Mouse (Mus musculus): ENCODE data around the gene Rbm47.

Gene Rbm47

DNA sequence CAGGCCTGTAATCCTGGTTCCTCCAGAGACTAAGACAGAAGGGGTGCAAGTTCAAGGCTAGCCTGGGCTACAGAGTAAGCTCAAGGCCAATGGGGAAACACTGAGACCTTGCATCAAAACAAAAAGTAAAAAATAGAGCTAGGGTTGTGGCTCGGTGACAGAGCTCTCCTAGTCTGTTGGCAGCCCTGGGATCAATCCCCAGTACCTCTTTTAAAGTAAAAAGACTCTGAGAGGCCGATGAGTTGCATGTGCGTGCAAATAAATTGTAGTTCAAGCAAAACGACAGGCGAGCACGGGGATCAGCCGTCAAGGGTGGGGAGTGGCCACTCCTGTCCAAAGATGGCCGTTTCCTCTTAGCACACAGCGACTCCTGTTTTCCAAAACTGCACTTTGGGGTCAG is 48.0 kb downstream of the Rbm47 start:
- no peak for DNase-seq (ENCODE audit: low spot score)

DNA sequence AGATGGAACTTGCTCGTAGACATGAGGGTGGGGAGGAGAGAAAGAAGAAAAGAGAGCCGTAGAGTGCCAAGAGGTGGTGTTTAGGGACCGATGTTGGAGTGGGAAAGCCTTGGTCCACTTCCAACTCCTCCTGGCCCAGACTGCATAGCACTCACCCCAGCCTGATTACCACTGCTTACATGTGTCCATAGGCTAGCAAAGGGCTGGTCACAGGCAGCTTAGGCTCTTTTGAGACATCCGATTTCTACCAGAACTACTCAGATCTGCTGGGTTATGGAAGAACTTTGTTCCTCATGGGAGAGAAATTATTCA is 48.9 kb downstream of the Rbm47 start:
- DNase-seq (ENCODE audit: low spot score): no peak

- no peak for DNase-seq (ENCODE audit: low spot score)
Observed at GRCm38 (mm10) chr5:66123295-66124088, 49.4 kb downstream of the Rbm47 start.

GRCm38 (mm10) chr5:66121255-66121654 is 51.7 kb downstream of the Rbm47 start:
- DNase-seq (ENCODE audit: low spot score): no peak

DNA sequence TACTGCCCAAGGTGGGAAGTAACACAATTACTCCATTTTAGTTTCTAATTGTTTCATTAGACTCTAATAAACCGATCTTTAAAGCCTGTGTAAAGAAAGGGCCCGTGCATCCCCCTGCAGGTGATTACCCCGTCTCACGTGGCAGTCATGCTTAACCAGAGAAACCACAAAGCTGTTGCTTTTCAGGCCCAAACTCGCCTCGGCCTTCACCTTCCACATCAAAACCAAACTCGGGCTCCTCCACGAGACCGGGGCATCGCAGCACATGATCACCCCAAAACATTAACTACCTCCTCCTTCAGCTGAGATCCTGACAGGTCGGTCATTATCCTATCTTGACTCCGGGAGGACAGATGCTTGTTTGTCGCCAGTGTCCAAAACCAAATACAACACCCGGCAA is 58.2 kb downstream of the Rbm47 start:
- no peak for DNase-seq (ENCODE audit: low spot score)

GRCm38 (mm10) chr5:66114208-66114607 is 58.7 kb downstream of the Rbm47 start:
- no peak for DNase-seq (ENCODE audit: low spot score)

- no peak for DNase-seq (ENCODE audit: low spot score)
Observed at GRCm38 (mm10) chr5:66112059-66112458, 60.9 kb downstream of the Rbm47 start.

DNA sequence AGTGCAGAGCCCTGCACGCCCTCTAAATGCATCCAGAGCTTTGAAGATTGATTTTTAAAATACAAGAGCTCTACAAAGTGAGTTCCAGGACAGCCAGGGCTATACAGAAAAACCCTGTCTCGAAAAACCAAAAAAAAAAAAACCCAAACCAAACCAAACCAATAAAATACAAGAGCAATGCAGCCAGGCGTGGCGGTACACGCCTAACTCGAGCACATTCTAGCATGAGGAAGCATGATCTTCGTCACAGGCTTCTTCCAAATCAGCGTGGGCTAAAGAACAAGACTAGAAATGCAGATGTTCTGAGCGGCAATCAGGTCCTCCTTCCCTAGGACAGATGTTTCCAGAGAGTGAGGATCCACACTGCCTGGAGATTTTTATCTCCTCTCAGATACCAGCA is 66.5 kb downstream of the Rbm47 start:
- DNase-seq (ENCODE audit: low spot score): no peak

DNA sequence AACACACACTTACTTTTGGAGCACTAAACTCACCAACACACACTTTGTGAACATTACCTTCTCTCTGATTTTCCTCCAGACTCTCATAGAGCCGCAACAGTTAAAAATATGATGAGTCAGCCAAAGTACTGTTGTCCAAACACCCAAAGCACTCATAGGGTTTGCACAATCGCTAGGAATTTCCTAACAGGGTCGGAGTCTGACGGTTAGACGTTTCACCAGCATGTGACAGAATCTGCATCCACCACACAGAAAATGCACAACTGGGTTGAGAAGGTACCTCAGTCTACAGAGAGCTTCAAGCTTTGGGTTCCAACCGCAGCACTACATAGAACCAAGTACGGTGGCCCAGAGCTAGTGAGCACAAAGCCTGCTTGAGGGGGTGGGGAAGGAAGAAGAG is 67.0 kb downstream of the Rbm47 start:
- DNase-seq (ENCODE audit: low spot score): no peak

DNA sequence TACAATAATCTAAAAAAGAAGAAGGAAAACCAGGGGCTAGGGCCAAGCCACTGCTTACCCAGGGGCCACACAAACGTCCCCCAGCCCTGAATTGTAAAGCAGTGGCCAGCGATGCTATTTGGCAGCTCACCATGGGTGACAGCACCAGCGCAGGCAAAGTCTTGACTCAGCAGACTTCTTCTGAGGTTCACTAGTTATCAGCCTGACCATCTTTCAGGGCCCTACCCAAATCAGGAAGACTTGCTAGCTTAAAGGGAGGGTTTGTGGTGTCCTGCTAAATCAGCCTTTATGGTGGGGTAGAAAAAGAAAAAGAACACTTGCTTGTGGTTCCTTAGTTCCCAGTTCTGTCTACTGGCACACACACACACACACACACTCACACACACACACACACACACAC is 67.6 kb downstream of the Rbm47 start:
- no peak for DNase-seq (ENCODE audit: low spot score)

DNA sequence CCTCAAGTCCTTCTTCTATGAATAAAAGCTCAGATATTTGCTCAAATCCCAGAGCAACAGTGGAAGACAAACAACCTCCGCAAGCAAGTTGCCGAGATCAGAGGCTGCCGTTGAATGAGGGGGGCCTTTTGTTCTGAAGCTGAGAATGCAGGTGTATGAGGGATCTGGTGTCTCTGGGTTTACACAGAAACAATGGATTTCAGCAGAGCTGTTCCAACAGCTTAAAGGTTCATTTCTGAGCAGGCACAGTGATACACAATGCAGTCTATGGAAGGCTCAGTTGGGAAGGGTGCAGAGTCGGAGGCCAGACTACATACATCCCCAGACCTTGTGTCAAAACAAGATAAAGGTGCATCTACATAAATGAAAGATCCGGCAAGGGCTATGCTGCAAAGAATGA is 69.5 kb downstream of the Rbm47 start:
- no peak for DNase-seq (ENCODE audit: low spot score)

- DNase-seq (ENCODE audit: low spot score): no peak
Observed at GRCm38 (mm10) chr5:66102821-66103220, 70.1 kb downstream of the Rbm47 start.

DNA sequence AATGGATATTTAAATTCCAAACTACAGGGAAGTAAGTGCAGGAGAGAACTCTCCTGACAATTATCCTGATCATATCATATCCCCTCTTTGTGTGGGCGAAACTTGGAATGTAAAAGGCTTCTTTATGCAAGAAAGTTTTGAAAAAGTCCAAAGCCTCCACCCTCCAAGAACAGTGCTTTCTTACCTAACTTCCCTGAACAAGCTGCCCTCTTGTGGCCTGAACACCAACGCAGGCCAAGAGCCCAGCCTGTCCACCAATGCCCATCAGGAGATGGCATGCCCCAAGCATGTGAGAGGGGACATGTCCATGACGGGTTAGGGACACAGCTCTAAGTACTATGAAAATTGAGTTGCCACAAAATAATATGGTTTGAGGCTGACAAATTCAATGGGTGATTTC is 71.3 kb downstream of the Rbm47 start:
- DNase-seq (ENCODE audit: low spot score): no peak

GRCm38 (mm10) chr5:66100322-66100721 is 72.6 kb downstream of the Rbm47 start:
- no peak for DNase-seq (ENCODE audit: low spot score)

DNA sequence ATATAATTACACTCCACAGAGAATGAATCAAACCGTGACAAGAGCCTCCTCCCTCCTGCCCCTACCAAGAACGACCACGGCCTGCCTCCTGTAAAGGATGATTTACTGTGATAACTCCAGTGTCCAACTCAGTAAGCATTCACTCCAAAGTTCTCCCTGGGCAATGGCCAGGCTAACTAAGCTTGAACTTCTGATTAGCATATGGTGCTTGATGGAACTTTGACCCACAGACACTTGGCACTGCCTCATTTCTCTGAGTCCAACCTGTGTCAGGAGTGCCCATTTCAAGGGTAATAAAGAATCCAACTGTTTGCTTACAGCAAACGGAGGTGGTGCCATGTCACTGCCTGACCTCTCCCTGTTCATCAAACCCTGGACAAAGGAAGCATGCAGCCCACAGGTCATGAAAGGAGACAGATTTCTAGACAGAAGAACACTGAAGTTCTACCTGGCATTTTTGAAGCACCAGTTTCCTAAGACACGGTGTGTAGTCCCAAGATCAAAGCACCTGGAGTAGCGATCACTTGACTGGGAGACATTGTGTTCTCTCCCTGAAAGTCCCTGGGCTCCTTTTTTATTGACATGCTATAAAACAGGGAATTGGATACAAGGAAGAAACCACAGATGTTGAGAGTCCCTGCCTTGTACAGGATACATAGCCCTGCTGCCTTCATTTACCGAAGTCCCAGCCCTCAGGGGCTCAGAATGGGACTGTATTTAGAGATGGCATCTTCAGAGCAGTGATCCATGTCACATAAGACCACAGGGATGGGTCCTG is 74.6 kb downstream of the Rbm47 start:
- no peak for DNase-seq (ENCODE audit: low spot score)

GRCm38 (mm10) chr5:66096081-66096480 is 76.8 kb downstream of the Rbm47 start:
- no peak for DNase-seq (ENCODE audit: low spot score)

GRCm38 (mm10) chr5:66095166-66095565 is 77.8 kb downstream of the Rbm47 start:
- DNase-seq (ENCODE audit: low spot score): no peak

DNA sequence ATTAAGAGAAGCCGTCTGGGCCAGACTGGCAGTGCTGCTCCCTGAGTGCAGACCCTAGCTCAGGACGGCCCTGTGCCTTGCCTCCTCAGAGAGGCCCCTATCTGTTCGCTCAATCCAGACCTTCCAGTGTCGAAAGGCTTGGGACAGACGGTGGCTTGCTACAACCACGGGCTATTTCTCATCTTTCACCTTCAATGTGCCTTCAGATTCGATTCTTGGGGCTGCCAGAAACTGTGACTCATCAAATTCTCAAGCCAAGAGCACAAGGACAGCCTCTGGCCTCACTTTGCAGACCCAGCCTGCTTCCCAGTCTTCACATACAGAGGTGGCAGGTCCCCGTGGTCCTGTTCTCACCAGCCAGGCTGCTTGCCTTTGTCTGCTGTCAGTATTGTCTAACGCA is 82.9 kb downstream of the Rbm47 start:
- no peak for DNase-seq (ENCODE audit: low spot score)

- DNase-seq (ENCODE audit: low spot score): no peak
Observed at GRCm38 (mm10) chr5:66089600-66089999, 83.3 kb downstream of the Rbm47 start.

DNA sequence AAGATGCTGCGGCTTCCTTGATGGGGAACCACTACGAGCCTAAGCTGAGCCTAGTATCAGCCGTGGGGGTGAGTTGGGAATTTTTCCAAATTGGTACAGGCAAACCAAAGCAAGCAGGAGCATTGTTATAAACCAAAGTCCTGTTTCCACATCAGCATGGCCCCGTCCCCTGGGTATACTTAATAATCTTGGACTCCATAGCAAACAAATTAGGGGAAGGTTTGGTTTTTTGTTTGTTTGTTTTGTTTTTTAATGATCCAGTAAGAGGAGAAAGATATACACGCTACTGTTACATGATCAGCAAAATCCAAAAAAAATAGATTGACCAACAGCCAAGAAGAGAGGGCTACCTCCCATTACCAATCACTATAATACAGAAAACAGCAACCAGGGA is 84.0 kb downstream of the Rbm47 start:
- DNase-seq (ENCODE audit: low spot score): no peak

DNA sequence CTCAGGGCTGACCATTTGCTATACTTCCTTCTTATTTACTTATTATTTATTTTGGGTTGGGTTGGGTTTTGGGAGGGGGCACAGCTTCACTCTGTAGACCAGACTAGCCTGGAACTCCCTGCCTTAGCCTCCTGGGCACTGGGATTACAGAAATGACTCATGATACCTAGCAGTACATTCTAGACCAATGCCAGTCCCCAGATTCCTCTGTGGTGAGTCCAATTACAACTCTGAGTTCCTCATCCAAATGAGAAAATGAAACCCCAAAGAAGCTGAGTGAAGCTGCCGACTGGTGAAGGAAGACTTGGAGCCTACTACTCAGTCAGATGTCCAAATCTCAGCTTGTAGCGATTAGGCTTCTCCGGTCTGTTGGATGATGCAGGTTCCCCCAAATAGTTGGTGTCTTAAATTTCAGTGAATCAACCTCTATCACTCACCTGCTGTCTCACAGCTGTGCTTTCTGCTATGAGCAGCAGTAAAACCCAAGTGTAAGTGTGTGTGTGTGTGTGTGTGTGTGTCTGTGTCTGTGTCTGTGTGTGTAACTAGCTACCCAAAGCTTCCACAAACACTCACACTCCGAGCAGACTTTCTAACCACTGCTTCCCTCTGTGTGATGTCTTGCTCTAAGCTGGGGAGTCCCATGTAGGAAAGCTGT is 84.5 kb downstream of the Rbm47 start:
- no peak for DNase-seq (ENCODE audit: low spot score)

- DNase-seq (ENCODE audit: low spot score): no peak
Observed at GRCm38 (mm10) chr5:66086952-66087351, 86.0 kb downstream of the Rbm47 start.

DNA sequence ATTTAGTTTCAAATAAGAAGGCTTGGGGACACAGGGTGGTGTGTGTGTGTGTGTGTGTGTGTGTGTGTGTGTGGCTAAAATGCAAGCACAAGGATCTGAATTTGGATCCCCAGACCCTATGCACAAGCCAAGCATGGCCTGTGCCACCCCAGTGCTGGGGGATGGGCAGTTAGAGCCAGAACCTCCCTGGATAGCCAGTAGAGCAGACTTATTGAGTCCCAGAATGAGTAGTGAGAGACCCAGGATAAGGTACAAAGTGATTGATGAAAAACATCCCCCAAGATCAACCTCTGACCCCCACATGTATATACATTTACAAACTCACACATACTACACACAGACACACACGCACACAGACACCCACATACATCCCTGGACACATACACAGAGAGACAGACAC is 86.6 kb downstream of the Rbm47 start:
- no peak for DNase-seq (ENCODE audit: low spot score)

Data from ovary, postnatal 14 days (tissue).